ENCODE assay signal across 27 mouse cellular contexts in the genomic region with DNA sequence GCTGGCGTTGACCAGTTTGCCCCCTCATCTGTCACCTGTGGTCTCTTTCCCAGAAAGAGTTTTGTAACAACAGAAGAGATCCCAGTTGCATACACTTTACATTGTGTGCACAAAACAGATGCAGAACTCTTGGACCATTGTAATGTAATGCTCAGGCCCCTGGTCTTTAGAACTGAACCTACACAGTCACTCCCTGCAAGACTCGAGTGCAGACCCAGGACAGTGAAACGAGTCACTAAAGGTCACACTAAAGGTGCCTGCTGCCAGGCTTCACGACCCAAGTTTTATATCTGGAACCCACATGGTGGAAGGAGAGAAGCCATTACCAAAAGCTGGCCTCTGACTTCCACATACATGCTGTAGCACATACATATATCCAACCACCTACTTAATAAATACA. TPM values are rescaled to one million over a fixed set of nuclear protein-coding genes. Genes with fewer than 3 reads are reported as not detected.
DNase-seq lines count a peak whose midpoint lies in the region; ATAC-seq lines count a peak whose summit lies in the region.
"Had no signal": no experiment of that assay in that cellular context is flagged by ENCODE, and none has a peak within 500 bp of the region (broad histone marks: within the 10 kb centered on the region; RNA-seq: fewer than 3 reads in every experiment).

No protein-coding gene starts in this region.

- H3K4me1 ChIP-seq in midbrain, embryonic 11.5 days (ENCODE audit: control insufficient read depth, insufficient read depth, low read length): peaks cover 9% of the 10 kb centered on the region
- peaks cover 21% of the 10 kb centered on the region for H3K4me1 ChIP-seq in midbrain, embryonic 13.5 days (replicated peaks)
- H3K4me1 ChIP-seq: embryonic facial prominence, embryonic 12.5 days had no signal

- no peaks in the 10 kb centered on the region for H3K36me3 ChIP-seq in midbrain, embryonic 11.5 days (ENCODE audit: control insufficient read depth, insufficient read depth, low read length)
- no peaks in the 10 kb centered on the region for H3K36me3 ChIP-seq in midbrain, embryonic 13.5 days
- H3K36me3 ChIP-seq: embryonic facial prominence, embryonic 10.5 days; embryonic facial prominence, embryonic 12.5 days; forebrain, embryonic 12.5 days; forebrain, embryonic 15.5 days; G1E had no signal

- H3K4me3 ChIP-seq in midbrain, embryonic 11.5 days (ENCODE audit: low read depth, low read length): no peak overlapping the region
- H3K4me3 ChIP-seq in midbrain, embryonic 13.5 days (replicated peaks): no peak overlapping the region
- H3K4me3 ChIP-seq: embryonic facial prominence, embryonic 10.5 days; embryonic facial prominence, embryonic 12.5 days; forebrain, embryonic 12.5 days; forebrain, embryonic 15.5 days had no signal

- ATAC-seq in midbrain, embryonic 11.5 days (ENCODE audit: low FRiP score): no peak
- ATAC-seq in midbrain, embryonic 13.5 days: no peak
- ATAC-seq: activated CD4-positive, CD25-positive, alpha-beta regulatory T cell, adult 4 months; forebrain, embryonic 15.5 days; forebrain, postnatal 0 days; Patski had no signal

- intact Hi-C loops in left cerebral cortex, postnatal 10 days (cut with DNase I): no loop called here

- WGBS in midbrain, embryonic 11.5 days: 80% methylated on average over 4 of the region's 4 CpGs
- WGBS in midbrain, embryonic 13.5 days: 76% methylated on average over 4 of the region's 4 CpGs

- H3K27ac ChIP-seq in midbrain, embryonic 11.5 days (ENCODE audit: low read depth, low read length): no peak overlapping the region
- H3K27ac ChIP-seq in midbrain, embryonic 13.5 days: no peak overlapping the region
- H3K27ac ChIP-seq: embryonic facial prominence, embryonic 10.5 days; embryonic facial prominence, embryonic 12.5 days; forebrain, embryonic 12.5 days; forebrain, embryonic 15.5 days had no signal

- no peaks in the 10 kb centered on the region for H3K27me3 ChIP-seq in midbrain, embryonic 11.5 days (ENCODE audit: control insufficient read depth, insufficient read depth, low read length)
- peaks cover 32% of the 10 kb centered on the region for H3K27me3 ChIP-seq in midbrain, embryonic 13.5 days
- H3K27me3 ChIP-seq: forebrain, embryonic 15.5 days had no signal

- H3K9me3 ChIP-seq in midbrain, embryonic 11.5 days (ENCODE audit: control insufficient read depth, low read length): no peaks in the 10 kb centered on the region
- H3K9me3 ChIP-seq in midbrain, embryonic 13.5 days: no peaks in the 10 kb centered on the region
- H3K9me3 ChIP-seq: embryonic facial prominence, embryonic 10.5 days; embryonic facial prominence, embryonic 12.5 days; forebrain, embryonic 12.5 days; forebrain, embryonic 15.5 days; G1E had no signal

- no peak overlapping the region for H3K4me2 ChIP-seq in midbrain, embryonic 11.5 days
- no peak overlapping the region for H3K4me2 ChIP-seq in midbrain, embryonic 13.5 days (replicated peaks)
- H3K4me2 ChIP-seq: embryonic facial prominence, embryonic 12.5 days; forebrain, embryonic 12.5 days; forebrain, embryonic 15.5 days had no signal

- DNase-seq in midbrain, embryonic 11.5 days (ENCODE audit: low spot score, missing footprints): peak; percentile 69
- DNase-seq in ES-CJ7 (ENCODE audit: low read depth, low spot score) (peak; percentile 95), R1 (ENCODE audit: low read depth, low spot score) (peak; percentile 91)
- no peak for DNase-seq in heart, adult 8-10 months (ENCODE audit: low spot score)
- no peak for DNase-seq in urinary bladder, postnatal 36 days (ENCODE audit: low spot score in 2 of 2)
- DNase-seq in left cerebral cortex, postnatal 10 days (ENCODE audit: extremely low spot score in 1 of 2, low spot score in 2 of 2): no peak
- DNase-seq: adrenal gland, adult 8-10 months; adrenal gland, postnatal 14 days; adrenal gland, postnatal 36 days; cerebellum, adult 11-12 months; cerebellum, adult 2 months; cerebellum, adult 9-10 months; cerebellum, postnatal 10 days; cerebellum, postnatal 25 days; forebrain, postnatal 0 days had no signal

- no peak overlapping the region for H3K9ac ChIP-seq in midbrain, embryonic 11.5 days (ENCODE audit: low read length)
- no peak overlapping the region for H3K9ac ChIP-seq in midbrain, embryonic 13.5 days (replicated peaks)
- H3K9ac ChIP-seq: embryonic facial prominence, embryonic 12.5 days; forebrain, embryonic 12.5 days; forebrain, embryonic 15.5 days; forebrain, postnatal 0 days had no signal

RNA-seq across cellular contexts. Expression of gene Spaca7, which starts 27.2 kb away (rescaled TPM):
- polyA plus RNA-seq in midbrain, embryonic 11.5 days (2014; fragmentation: Nextera tagmentation; extraction: Ambion mirVana): not detected in 2 replicates
- not detected in 2 replicates for polyA plus RNA-seq in midbrain, embryonic 13.5 days (2015; fragmentation: Nextera tagmentation; extraction: Ambion mirVana)
- total RNA-seq in heart, adult 8-10 months (2022): not detected
- not detected for total RNA-seq in left cerebral cortex, postnatal 10 days (2021)
- total RNA-seq: adrenal gland, adult 18-20 months; adrenal gland, adult 8-10 months; adrenal gland, postnatal 14 days; adrenal gland, postnatal 36 days; forebrain, postnatal 0 days; G1E had no signal
- polyA plus RNA-seq: activated CD4-positive, CD25-positive, alpha-beta regulatory T cell, adult 4 months; C2C12; cerebellum, adult 2 months; cortical plate, adult 2 months; embryonic facial prominence, embryonic 10.5 days; embryonic facial prominence, embryonic 12.5 days; embryonic facial prominence, embryonic 14.5 days; forebrain, embryonic 12.5 days; forebrain, embryonic 15.5 days; forebrain, postnatal 0 days; G1E had no signal

Comparison
In these comparisons a context has a peak if more than half of its experiments do, and no peak if none do; other contexts are left out.
1. DNase-seq: peak in midbrain, embryonic 11.5 days (single experiment), ES-CJ7 (single experiment) and R1 (single experiment); none in heart, adult 8-10 months (single experiment), urinary bladder, postnatal 36 days (0 of 2) and left cerebral cortex, postnatal 10 days (0 of 2).